Mouse (Mus musculus) layer of hippocampus, adult 18-20 months (tissue): ENCODE data around the gene Afap1. TPM values are rescaled to one million over a fixed set of nuclear protein-coding genes. Genes with fewer than 3 reads are reported as not detected.

Experiments
- DNase-seq, 2 experiments: peaks; one replicate each; pipeline ENCODE4 v3.0.0; 2022; ENCODE audit warnings: low spot score in 2 of 2
- total RNA-seq, 2 experiments: library from RNA; stranded (reverse); gene quantifications; 2 replicates each; pipeline ENCODE4 v1.2.3; 2021

The Afap1 gene
- total RNA-seq, 2 experiments from 2014 or later, result 23.1 to 29.1 TPM

DNA sequence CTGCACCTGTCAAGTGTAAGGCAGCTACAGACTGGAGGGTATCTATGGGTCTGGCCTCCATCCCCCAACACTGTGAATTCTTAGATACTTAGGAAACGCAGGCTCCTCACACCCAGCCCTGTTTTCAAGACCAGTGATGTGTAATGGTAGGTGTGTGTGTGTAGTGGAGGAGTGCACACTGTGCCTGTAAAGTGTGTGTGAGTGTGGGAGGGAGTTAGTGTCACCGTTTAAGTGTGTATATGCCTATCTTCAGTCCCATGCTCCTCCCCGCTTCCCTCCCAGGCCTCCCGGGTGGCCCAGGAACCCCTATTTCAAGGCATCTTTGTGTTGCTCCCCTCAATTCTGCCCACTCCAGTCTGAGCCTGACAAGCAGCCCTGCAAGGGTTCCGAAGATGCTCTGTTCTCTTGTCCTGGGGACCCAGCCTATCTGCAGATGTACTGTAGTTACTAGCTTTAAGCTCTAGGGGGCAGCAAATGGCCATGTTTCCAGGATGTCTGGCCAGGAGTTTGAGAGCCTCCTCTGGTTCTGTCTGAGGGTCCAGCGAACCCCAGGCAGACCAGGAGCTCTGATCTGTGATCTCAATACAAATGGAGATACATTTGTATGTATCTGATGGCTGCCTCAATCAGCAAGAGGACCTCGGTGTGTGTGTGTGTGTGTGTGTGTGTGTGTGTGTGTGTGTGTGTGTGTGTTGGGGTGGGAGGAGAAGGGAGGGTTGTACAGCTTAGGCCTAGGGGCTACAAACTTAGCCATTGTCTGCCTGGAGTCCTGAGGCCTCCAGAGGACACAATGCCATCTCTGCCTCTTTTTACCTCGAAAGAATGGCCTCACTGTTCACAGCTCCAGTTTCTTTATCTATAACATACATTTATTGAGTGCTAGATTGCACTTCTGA, 140.7 kb downstream of the Afap1 start:
- peak; percentile 30 to 73 for DNase-seq

DNA sequence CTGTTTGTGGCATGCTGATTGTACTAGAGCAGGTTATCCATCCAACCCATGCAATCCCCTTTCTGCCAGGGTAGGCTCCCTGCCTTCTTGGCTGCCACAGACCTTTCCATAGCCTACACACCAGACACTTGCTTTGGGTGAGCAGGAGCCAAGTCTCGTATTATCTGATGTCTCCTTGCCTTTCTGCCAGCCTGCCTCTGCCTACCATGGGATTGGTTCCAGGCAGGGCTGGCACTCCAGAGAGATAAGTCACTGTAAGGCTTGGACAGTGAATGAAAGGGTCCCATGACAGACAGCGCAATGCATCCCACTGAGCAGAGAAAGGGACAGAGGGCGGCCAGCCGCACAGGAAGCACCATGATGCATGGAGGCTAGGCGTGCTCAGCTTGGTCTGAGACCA, 146.5 kb downstream of the Afap1 start:
- no peak for DNase-seq

DNA sequence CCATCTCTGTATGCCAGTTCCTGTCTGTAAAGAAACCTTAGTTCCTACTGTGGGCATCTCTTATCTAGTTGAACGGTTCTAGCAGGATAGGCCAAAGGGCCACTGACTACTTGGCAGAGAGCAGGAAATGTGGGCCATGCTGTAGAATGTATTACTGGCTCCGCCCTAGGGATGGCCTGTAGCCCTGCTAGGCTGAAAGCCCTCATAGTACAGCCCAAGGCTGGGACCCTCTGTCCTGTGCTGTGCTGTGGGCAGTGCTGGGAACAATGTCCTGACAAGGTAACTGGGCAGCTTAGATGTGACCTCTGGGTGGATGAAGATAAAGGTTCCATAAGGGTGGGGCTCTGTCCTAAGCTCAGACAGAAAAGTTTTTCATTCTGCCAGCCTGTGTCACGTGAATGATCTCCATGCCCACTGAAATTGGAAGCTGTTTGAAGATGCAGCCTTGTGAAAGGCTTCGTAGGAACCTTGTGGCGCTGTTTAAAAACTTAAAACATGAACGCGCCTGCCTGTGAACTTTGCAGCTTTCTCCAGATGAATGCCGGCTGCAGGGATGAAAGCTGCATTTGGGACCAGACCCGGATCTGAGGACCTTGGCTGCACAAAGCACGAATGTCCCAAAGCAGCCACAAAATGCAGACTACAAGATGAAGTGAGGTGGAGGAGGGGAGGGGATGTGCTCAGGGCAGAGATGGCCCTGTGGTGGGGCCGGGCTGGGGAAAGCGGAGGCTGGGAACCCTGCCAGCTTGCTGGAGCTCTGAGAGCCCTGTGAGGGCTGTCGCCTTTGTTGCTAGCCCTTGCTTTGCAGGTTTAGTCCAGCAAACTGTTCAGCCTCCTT, 147.5 kb downstream of the Afap1 start:
- peak; percentile 10 to 31 for DNase-seq

DNA sequence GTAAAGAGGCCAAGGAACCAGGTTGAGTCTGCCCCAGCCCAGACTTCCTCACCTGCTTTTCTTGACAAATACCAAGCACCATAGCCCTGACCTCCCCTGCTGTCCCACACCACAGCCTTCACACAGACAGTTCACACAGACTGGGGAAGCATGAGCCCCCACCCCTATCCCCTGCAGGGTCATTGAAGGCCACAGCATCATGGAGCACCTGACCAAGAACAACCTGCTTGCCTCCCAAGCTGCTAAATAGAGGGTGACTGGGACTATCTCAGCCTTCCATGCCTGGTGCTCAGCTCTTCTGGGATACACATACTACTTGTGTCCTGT, 148.1 kb downstream of the Afap1 start:
- DNase-seq, result no peak

DNA sequence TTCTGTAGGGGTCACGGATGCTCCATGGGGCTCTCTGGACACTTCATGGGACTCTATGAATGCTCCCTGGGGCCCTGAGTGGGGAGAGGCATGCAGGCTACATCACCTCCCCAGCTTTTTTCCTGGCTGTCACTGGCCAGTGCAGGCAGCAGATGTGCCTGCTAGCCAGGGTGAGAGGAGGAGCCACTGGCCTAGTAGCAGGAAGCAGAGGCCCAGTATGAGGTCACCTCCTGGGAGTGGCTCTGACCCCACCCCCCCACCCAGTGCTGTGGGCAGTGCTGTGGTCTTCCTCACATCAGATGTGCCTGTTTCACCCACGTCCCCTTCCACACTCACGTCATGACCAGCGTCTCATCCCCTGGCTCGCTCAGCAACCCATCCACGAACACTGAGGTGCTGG, 148.6 kb downstream of the Afap1 start:
- no peak for DNase-seq

DNA sequence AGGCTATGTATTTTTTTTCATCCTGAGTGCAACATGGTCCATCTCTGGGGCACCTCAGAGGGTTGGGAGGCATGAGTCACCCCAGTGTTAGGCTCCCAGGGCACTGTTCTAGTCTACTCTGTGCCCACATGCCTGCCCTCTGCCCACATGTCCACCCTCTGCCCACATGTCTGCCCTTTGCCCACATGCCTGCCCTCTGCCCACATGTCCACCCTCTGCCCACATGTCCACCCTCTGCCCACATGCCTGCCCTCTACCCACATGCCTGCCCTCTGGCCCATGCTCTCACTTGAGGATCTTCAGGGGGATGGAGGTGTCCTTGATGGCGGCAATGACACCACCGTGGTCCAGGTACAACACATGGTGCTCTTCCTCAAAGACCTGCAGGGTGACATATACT, 150.0 kb downstream of the Afap1 start:
- DNase-seq, result no peak

Other genes starting within 250 kb of the Afap1 start
- 1 to 10 TPM; 7.5 to 7.7 TPM for gene Htra3, start 213.5 kb upstream of the Afap1 start, total RNA-seq
- 1 to 10 TPM; 1.5 to 2.6 TPM for gene Sh3tc1, start 153.3 kb upstream of the Afap1 start, total RNA-seq
- 100 to 1,000 TPM; 131 to 142 TPM for gene Ablim2, start 135.4 kb upstream of the Afap1 start, total RNA-seq